Mouse (Mus musculus): Measurements from ENCODE around the gene 4930572O03Rik. TPM values are rescaled to one million over a fixed set of nuclear protein-coding genes. Genes with fewer than 3 reads are reported as not detected.

4930572O03Rik gene
- polyA plus RNA-seq (2012; rRNA removed) = not detected in 2 replicates

DNA sequence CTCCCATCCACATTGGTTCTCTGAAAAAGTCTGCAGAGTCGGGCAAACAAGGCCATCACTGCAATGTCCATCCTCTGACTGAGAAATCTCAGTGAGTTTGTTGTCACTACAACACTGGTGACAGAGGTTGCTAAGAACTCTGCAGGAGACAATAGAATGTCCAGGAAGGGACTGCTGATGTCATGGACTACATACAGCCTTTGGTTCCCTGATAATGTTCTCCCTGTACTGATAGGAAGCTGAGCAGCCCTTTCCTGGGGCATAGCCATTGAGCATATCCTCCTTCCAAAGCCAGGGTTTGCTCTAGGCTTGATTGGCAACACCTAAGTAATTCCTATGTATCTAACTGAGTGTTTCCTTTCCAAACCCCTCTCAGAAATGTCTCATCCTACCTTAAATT is at the start of gene 4930572O03Rik:
TSS of gene 4930572O03Rik (minus strand) at position 101 of the 400 bp plus-strand sequence.

DNA sequence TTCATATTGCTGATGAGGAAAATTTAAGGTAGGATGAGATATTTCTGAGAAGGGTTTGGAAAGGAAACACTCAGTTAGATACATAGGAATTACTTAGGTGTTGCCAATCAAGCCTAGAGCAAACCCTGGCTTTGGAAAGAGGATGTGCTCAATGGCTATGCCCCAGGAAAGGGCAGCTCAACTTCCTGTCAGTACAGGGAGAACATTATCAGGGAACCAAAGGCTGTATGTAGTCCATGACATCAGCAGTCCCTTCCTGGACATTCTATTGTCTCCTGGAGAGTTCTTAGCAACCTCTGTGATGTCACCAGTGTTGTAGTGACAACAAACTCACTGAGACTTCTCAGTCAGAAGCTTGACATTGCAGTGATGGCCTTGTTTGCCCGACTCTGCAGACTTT is 38.1 kb downstream of the 4930572O03Rik start, which contains the start of gene Speer4d:
TSS of gene Speer4d (plus strand) at position 301 of the 400 bp plus-strand sequence.

Other genes with a start within 250 kb of the 4930572O03Rik start
- gene Gm21149, start 180.5 kb downstream of the 4930572O03Rik start, polyA plus RNA-seq (2012; rRNA removed) = 0.02 TPM in 1 of 2 replicates, not detected in the other
- gene Gm21190, start 127.8 kb downstream of the 4930572O03Rik start, polyA plus RNA-seq (2012; rRNA removed) = not detected in 2 replicates
- not detected in 2 replicates for gene Gm21083, start 79.7 kb downstream of the 4930572O03Rik start, polyA plus RNA-seq (2012; rRNA removed)
- not detected in 2 replicates for gene Speer4d, start 38.0 kb downstream of the 4930572O03Rik start, polyA plus RNA-seq (2012; rRNA removed)
- not detected in 2 replicates for gene Speer4c, start 57.2 kb upstream of the 4930572O03Rik start, polyA plus RNA-seq (2012; rRNA removed)